Mouse (Mus musculus): ENCODE measurements at regions not wholly inside any gene's neighbourhood (a gene's known extent, or its start where the extent isn't known, plus 50 kb on each side); places are given as distances from the start of the nearest gene placed in this dataset.
"Not testable (repeated sequence)": the region's sequence is repeated elsewhere in the genome, so short reads cannot be mapped to it uniquely, and the experiment has no call there.

- DNase-seq (ENCODE audit: low read depth, low spot score) = peak; percentile 18
Observed at GRCm38 (mm10) chr8:15670722-15671121, 624.8 kb upstream of the BB014433 start.

- no peak for DNase-seq (ENCODE audit: low read depth, low spot score)
Observed at GRCm38 (mm10) chr8:15670298-15670697, 624.4 kb upstream of the BB014433 start.

GRCm38 (mm10) chr8:15669515-15669914 is 623.6 kb upstream of the BB014433 start:
- no peak for DNase-seq (ENCODE audit: low read depth, low spot score)

- DNase-seq (ENCODE audit: low read depth, low spot score) = no peak
Observed at GRCm38 (mm10) chr8:15660602-15661001, 614.7 kb upstream of the BB014433 start.

- no peak for DNase-seq (ENCODE audit: low read depth, low spot score)
Observed at GRCm38 (mm10) chr8:15634769-15635366, 589.0 kb upstream of the BB014433 start.

- DNase-seq (ENCODE audit: low read depth, low spot score) = no peak
Observed at GRCm38 (mm10) chr8:15628584-15628983, 582.7 kb upstream of the BB014433 start.

- DNase-seq (ENCODE audit: low read depth, low spot score) = not testable (repeated sequence)
Observed at GRCm38 (mm10) chr8:15623602-15624392, 577.9 kb upstream of the BB014433 start.

GRCm38 (mm10) chr8:15610217-15610616 is 564.3 kb upstream of the BB014433 start:
- peak; percentile 3 for DNase-seq (ENCODE audit: low read depth, low spot score)

GRCm38 (mm10) chr8:15607598-15608215 is 561.8 kb upstream of the BB014433 start:
- no peak for DNase-seq (ENCODE audit: low read depth, low spot score)

- DNase-seq (ENCODE audit: low read depth, low spot score) = no peak
Observed at GRCm38 (mm10) chr8:15601531-15601930, 555.7 kb upstream of the BB014433 start.

GRCm38 (mm10) chr8:15593106-15593505 is 547.2 kb upstream of the BB014433 start:
- no peak for DNase-seq (ENCODE audit: low read depth, low spot score)

- DNase-seq (ENCODE audit: low read depth, low spot score) = no peak
Observed at GRCm38 (mm10) chr8:15583782-15584181, 537.9 kb upstream of the BB014433 start.

GRCm38 (mm10) chr8:15570091-15570490 is 524.2 kb upstream of the BB014433 start:
- no peak for DNase-seq (ENCODE audit: low read depth, low spot score)

GRCm38 (mm10) chr8:15567742-15568141 is 521.9 kb upstream of the BB014433 start:
- no peak for DNase-seq (ENCODE audit: low read depth, low spot score)

GRCm38 (mm10) chr8:15562310-15563296 is 516.7 kb upstream of the BB014433 start:
- DNase-seq (ENCODE audit: low read depth, low spot score) = peak; percentile 12

GRCm38 (mm10) chr8:15532027-15532426 is 486.1 kb upstream of the BB014433 start:
- no peak for DNase-seq (ENCODE audit: low read depth, low spot score)

GRCm38 (mm10) chr8:15525461-15525860 is 479.6 kb upstream of the BB014433 start:
- DNase-seq (ENCODE audit: low read depth, low spot score) = no peak

- DNase-seq (ENCODE audit: low read depth, low spot score) = not testable (repeated sequence)
Observed at GRCm38 (mm10) chr8:15519896-15520295, 474.0 kb upstream of the BB014433 start.

- no peak for DNase-seq (ENCODE audit: low read depth, low spot score)
Observed at GRCm38 (mm10) chr8:15500973-15501372, 455.1 kb upstream of the BB014433 start.

- DNase-seq (ENCODE audit: low read depth, low spot score) = no peak
Observed at GRCm38 (mm10) chr8:15497566-15497965, 451.7 kb upstream of the BB014433 start.

- no peak for DNase-seq (ENCODE audit: low read depth, low spot score)
Observed at GRCm38 (mm10) chr8:15496248-15496647, 450.4 kb upstream of the BB014433 start.
